Mouse (Mus musculus): ENCODE results near the gene Ilf2. TPM values are rescaled to one million over a fixed set of nuclear protein-coding genes. Genes with fewer than 3 reads are reported as not detected.

Gene Ilf2
- total and polyA plus RNA-seq, 2 experiments, result 6.9 to 13.2 TPM

DNA sequence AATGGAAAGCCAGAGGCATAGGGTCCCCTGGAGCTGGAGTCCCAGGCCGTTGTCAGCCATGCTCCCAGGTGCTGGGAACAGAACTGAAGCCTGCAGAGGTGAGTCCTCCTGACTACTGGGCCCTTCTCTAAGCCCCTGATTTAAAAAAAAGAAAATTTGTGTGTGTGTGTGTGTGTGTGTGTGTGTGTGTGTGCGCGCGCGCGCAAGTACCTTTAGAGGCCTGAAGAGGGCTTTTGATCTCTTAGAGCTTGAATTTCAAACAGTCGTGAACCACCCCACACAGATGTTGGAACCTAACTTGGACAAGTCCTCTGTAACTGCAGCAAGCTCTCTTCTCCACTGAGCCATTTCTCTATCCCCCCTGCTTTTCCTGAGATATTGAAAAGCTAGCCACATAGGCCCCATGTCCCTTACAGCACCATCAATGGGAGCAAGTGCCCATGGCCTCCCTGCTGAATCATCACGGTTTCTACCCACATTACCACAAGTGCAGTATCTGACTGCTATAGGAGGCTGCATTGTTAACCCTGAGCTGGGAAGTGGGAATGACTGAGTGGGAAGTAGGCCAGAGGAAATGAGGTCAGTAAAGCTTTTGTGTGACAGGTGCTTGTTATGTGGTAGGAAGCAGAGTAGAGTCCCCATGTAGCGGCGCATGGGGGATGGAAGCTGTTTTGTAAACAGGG, 8.2 kb upstream of the Ilf2 start:
- Histone ChIP-seq H3K79me2 (ENCODE audit: control insufficient read depth, insufficient read depth, low read length) (no peaks in the 10 kb centered on the region; the same call in 1 of the 2 replicates), H3K4me1 (ENCODE audit: control insufficient read depth, insufficient read depth, low read length) (no peaks in the 10 kb centered on the region), H3K9ac (ENCODE audit: low read depth, low read length) (no peak overlapping the region), H3K27ac (replicated peaks; ENCODE audit: insufficient read depth, low read depth, low read length) (no peak overlapping the region), H3K27me3 (ENCODE audit: control insufficient read depth, insufficient read depth, low read length) (peaks cover 13% of the 10 kb centered on the region), H3K36me3 (ENCODE audit: control insufficient read depth, insufficient read depth, low read length) (no peaks in the 10 kb centered on the region), H3K4me3 (ENCODE audit: insufficient read depth, low read depth, low read length) (no peak overlapping the region)
- no peak for DNase-seq (ENCODE audit: extremely low read depth, low read depth, low spot score)
- no peak for TF ChIP-seq POLR2A (IDR thresholded peaks at IDR 0.05; ENCODE audit: extremely low read depth, insufficient read depth, low read length)
- no peak for TF ChIP-seq CTCF (IDR thresholded peaks at IDR 0.05; ENCODE audit: low read depth, low read length)
- 98% methylated on average over 10 of the region's 10 CpGs for WGBS

DNA sequence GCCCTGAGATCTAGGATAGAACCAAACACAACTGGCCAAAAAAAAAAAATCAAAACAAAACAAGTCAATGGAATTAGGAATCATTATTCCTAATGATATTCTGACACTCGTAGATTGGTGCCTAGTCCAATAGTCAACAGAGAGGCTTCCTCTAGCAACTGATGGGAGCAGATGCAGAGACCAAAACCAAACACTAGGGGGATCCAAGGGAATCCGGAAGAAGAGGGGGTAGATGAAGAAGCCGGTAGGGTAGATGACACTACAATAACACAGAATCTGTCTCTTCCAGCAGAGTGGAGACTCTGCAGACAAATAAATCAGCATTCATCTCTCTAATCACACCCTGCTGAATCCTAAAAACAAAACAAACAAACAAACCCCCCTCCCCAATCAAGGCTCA, 3.7 kb upstream of the Ilf2 start:
- Histone ChIP-seq H3K79me2 (ENCODE audit: control insufficient read depth, insufficient read depth, low read length) (no peaks in the 10 kb centered on the region; the same call in 1 of the 2 replicates), H3K27ac (replicated peaks; ENCODE audit: insufficient read depth, low read depth, low read length) (no peak overlapping the region), H3K9ac (ENCODE audit: low read depth, low read length) (no peak overlapping the region), H3K27me3 (ENCODE audit: control insufficient read depth, insufficient read depth, low read length) (no peaks in the 10 kb centered on the region), H3K4me1 (ENCODE audit: control insufficient read depth, insufficient read depth, low read length) (peaks cover 3% of the 10 kb centered on the region; the same call in 1 of the 2 replicates), H3K4me3 (ENCODE audit: insufficient read depth, low read depth, low read length) (no peak overlapping the region), H3K36me3 (ENCODE audit: control insufficient read depth, insufficient read depth, low read length) (no peaks in the 10 kb centered on the region)
- DNase-seq (ENCODE audit: extremely low read depth, low read depth, low spot score), result no peak
- TF ChIP-seq POLR2A (IDR thresholded peaks at IDR 0.05; ENCODE audit: extremely low read depth, insufficient read depth, low read length) (no peak), CTCF (IDR thresholded peaks at IDR 0.05; ENCODE audit: low read depth, low read length) (no peak)
- WGBS, result 18% methylated on average over 3 of the region's 3 CpGs

GRCm38 (mm10) chr3:90475151-90475830, 635 bp upstream of the Ilf2 start:
- Histone ChIP-seq H3K4me3 (ENCODE audit: insufficient read depth, low read depth, low read length) (0 out of 2 replicates have a peak overlapping the region, but pooled peaks have one; percentile 21), H3K9ac (ENCODE audit: low read depth, low read length) (no peak overlapping the region), H3K4me1 (ENCODE audit: control insufficient read depth, insufficient read depth, low read length) (peaks cover 3% of the 10 kb centered on the region; the same call in 1 of the 2 replicates), H3K36me3 (ENCODE audit: control insufficient read depth, insufficient read depth, low read length) (peaks cover 3% of the 10 kb centered on the region), H3K27ac (replicated peaks; ENCODE audit: insufficient read depth, low read depth, low read length) (no peak overlapping the region), H3K79me2 (ENCODE audit: control insufficient read depth, insufficient read depth, low read length) (no peaks in the 10 kb centered on the region; the same call in 1 of the 2 replicates), H3K27me3 (ENCODE audit: control insufficient read depth, insufficient read depth, low read length) (no peaks in the 10 kb centered on the region)
- WGBS, result 39% methylated on average over 16 of the region's 16 CpGs
- no peak for DNase-seq (ENCODE audit: extremely low read depth, low read depth, low spot score)
- TF ChIP-seq POLR2A (IDR thresholded peaks at IDR 0.05; ENCODE audit: extremely low read depth, insufficient read depth, low read length) (no peak), CTCF (IDR thresholded peaks at IDR 0.05; ENCODE audit: low read depth, low read length) (no peak)

DNA sequence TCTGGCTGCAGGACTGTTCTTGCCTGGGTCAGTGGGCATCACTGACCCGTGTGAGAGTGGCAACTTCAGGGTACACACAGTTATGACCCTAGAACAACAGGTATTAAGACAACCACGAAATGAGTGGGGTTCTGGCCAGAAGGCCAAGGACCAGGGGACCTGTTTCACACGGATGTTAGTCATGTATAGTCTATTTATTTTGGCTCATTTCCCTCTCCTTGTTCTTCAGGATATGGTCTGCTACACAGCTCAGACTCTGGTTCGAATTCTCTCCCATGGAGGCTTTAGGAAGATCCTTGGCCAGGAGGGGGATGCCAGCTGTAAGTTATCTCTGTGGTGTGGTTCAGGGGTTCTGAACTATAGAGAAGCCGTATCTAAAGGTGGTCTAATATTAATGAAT, 11.1 kb downstream of the Ilf2 start:
- Histone ChIP-seq H3K79me2 (ENCODE audit: control insufficient read depth, insufficient read depth, low read length) (peaks cover 5% of the 10 kb centered on the region; the same call in 1 of the 2 replicates), H3K36me3 (ENCODE audit: control insufficient read depth, insufficient read depth, low read length) (peaks cover 50% of the 10 kb centered on the region), H3K27me3 (ENCODE audit: control insufficient read depth, insufficient read depth, low read length) (no peaks in the 10 kb centered on the region), H3K4me3 (ENCODE audit: insufficient read depth, low read depth, low read length) (no peak overlapping the region), H3K27ac (replicated peaks; ENCODE audit: insufficient read depth, low read depth, low read length) (no peak overlapping the region), H3K4me1 (ENCODE audit: control insufficient read depth, insufficient read depth, low read length) (peaks cover 5% of the 10 kb centered on the region), H3K9ac (ENCODE audit: low read depth, low read length) (no peak overlapping the region)
- DNase-seq (ENCODE audit: extremely low read depth, low read depth, low spot score), result no peak
- WGBS, result 54% methylated on average over 5 of the region's 5 CpGs
- TF ChIP-seq CTCF (IDR thresholded peaks at IDR 0.05; ENCODE audit: low read depth, low read length) (no peak), POLR2A (IDR thresholded peaks at IDR 0.05; ENCODE audit: extremely low read depth, insufficient read depth, low read length) (no peak)

- H3K27me3 ChIP-seq (ENCODE audit: control insufficient read depth, insufficient read depth, low read length), result no peaks in the 10 kb centered on the region
- peaks cover 36% of the 10 kb centered on the region for H3K36me3 ChIP-seq (ENCODE audit: control insufficient read depth, insufficient read depth, low read length)
- peaks cover 9% of the 10 kb centered on the region for H3K4me1 ChIP-seq (ENCODE audit: control insufficient read depth, insufficient read depth, low read length)
- H3K9ac ChIP-seq (ENCODE audit: low read depth, low read length), result no peak overlapping the region
- peaks cover 5% of the 10 kb centered on the region; the same call in 1 of the 2 replicates for H3K79me2 ChIP-seq (ENCODE audit: control insufficient read depth, insufficient read depth, low read length)
- DNase-seq (ENCODE audit: extremely low read depth, low read depth, low spot score), result no peak
- WGBS, result 89% methylated on average over 6 of the region's 6 CpGs
- TF ChIP-seq CTCF (IDR thresholded peaks at IDR 0.05; ENCODE audit: low read depth, low read length), result no peak
- no peak for TF ChIP-seq POLR2A (IDR thresholded peaks at IDR 0.05; ENCODE audit: extremely low read depth, insufficient read depth, low read length)
- no peak overlapping the region for H3K4me3 ChIP-seq (ENCODE audit: insufficient read depth, low read depth, low read length)
- H3K27ac ChIP-seq (replicated peaks; ENCODE audit: insufficient read depth, low read depth, low read length), result no peak overlapping the region
Observed at GRCm38 (mm10) chr3:90488576-90488975, 12.7 kb downstream of the Ilf2 start.

Data from liver, adult 2 months (tissue).